Mouse (Mus musculus) brain, adult 10 weeks (tissue): ENCODE results near the gene Pik3r1. TPM values are rescaled to one million over a fixed set of nuclear protein-coding genes. Genes with fewer than 3 reads are reported as not detected.

Experiments
- polyA plus RNA-seq: library from polyadenylated mRNA; stranded (reverse); fragments of 350-450 nt; fragmentation: Illumina TruSeq; extraction: RNeasy Lipid Tissue Mini Kit (QIAGEN cat#74804); gene quantifications from one replicate; pipeline ENCODE4 v1.2.3, GENCODE M21; 2015; ENCODE audit warnings: low read depth, low replicate concordance

Pik3r1 gene
- polyA plus RNA-seq: 62.8 TPM

GRCm38 (mm10) chr13:101767809-101768629, at the start of gene Pik3r1:
Pik3r1 (minus strand) TSS chr13:101768217.

